Mouse (Mus musculus) hematopoietic stem cell, adult 5-6 weeks (primary cell): Measurements from ENCODE around the gene E130311K13Rik. TPM values are rescaled to one million over a fixed set of nuclear protein-coding genes. Genes with fewer than 3 reads are reported as not detected.
A peak's percentile ranks its signal among the peaks of the same experiment; 100 is the strongest.

Experiments used
- ATAC-seq, 2 experiments: fragments of 125-278 bp in 1 of 2; replicated peaks in 1 of 2; 2 replicates each; pipeline ENCODE4 v1.8.0; 2016 to 2017; ENCODE audit warnings: inconsistent platforms in 2 of 2, mild to moderate bottlenecking in 2 of 2, moderate number of reproducible peaks in 2 of 2, low read depth in 1 of 2, moderate TSS enrichment in 1 of 2; ENCODE audit not compliant: low FRiP score in 2 of 2, poor library complexity in 2 of 2, severe bottlenecking in 2 of 2, insufficient read depth in 1 of 2, low TSS enrichment in 1 of 2
- total RNA-seq: library from RNA; stranded (forward); fragments of 172-1452, 232-1000 nt; gene quantifications from 2 replicates; pipeline ENCODE4 v1.2.3, GENCODE M21; 2017

The E130311K13Rik gene
- 15.4 and 15.6 TPM in 2 replicates for total RNA-seq

DNA sequence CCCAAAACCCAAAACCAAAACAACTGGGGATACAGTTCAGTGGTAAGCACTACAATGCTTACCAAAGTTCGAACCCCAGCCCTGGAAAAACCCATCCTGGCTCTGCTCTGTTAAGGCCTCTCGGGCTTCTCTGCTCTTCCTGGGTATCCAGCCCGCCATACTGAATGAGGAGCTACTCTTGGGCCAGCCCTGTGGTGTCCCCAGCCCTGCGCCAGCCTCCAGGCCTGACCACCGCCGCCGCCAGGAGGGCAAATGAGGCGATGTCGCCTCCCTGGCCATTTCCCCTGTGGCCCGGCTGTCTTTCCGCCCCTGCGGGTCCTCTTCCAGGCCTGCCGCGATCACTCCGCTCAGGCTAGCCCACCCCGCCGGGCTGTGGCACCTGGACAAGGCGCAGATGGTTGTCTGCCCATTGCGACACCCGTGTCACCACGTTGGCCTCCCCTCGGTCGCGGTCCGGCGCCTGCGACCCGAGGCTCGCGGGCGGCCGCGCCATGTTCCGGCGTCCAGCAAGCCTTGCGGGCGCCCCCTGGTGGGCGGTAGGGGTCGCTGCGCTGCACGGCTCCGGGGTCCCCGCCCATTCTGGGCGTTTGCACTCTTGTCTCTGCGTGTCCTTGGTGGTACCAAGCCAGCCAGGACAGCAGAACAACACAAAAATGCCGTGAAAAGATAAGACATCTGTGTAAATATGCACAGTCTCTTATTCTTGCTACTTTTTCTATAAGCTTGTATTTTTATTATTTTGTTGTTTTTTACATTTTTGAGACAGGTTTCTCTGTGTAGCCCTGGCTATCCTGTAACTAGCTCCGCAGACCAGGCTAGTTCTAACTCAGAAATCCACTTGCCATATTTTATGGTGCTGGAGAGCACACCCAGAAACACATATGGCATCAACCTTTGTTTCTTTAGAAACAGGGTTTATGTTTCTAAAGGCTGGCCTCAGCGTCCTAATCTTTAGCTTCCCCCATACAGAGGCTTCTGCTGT, at the start of gene E130311K13Rik:
Gene E130311K13Rik, minus strand, starts transcription at position 595 of the 982 bp plus-strand sequence.
- ATAC-seq: peak; percentile 94

DNA sequence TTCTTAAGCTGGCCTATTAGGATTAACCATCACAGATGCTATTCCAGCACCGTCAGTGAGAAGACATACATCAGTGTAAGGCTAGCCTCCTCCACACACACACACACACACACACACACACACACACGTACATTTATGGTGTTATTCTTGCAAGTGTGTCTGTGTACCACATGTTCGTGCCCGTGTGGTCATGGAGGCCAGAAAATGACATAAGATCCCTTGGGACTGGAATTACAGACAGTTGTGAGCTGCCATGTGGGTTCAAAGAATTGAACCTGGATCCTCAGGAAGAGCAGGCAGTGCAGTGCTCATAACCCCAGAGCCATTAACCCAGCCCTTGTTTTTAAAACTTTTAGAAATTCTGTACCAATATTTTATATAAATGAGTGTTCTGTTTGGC, 48.6 kb upstream of the E130311K13Rik start:
- ATAC-seq: no peak

DNA sequence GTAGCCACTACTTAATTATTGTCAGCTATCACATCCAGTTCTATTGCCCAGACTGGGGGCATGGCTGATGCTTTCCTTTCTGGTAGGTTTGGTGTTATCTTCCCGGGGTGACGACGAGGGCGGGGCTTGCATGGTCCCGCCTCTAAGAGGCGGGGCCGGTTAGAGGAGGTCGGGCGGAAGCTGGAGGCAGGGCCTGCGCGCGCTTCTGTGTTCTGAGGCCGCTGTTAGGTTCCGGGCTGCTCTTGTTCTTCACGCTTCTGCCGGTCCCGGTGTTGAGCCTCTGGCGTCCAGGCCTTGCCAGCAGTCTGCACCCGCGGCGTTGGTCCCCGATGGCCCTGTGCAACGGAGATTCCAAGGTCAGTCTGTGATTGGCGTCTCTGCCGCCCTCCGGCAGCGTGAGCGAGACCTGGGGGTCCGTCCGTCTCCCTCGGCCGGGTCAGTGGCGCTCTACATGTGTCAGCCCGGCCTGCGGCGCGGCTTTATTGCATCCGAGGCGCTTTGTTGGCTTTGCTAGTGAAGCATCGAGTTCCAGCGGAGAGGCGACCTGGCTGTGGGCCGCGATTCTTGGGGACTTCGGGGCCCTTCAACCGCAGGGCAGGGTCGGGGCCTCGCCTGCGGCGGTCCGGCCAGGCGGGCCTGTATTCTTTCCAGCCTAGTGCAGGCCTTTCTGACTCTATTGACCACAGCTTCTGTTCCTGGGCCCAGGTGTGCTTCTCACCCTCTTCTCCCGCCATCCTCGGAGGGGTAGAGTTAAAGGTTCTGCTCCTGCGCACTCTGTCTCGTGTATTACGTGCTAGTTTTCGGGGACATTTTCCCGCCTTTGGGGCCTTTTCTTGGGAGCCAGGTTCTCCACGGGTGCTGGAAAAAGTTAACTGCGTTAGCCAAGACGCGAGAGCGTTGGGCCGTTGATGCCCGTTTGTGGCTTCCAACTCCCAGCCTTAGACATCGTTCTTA, 47.0 kb upstream of the E130311K13Rik start, which contains the start of gene Gmps:
Gene Gmps, plus strand, starts transcription at position 152 of the 954 bp plus-strand sequence.
- peak; percentile 98 for ATAC-seq

DNA sequence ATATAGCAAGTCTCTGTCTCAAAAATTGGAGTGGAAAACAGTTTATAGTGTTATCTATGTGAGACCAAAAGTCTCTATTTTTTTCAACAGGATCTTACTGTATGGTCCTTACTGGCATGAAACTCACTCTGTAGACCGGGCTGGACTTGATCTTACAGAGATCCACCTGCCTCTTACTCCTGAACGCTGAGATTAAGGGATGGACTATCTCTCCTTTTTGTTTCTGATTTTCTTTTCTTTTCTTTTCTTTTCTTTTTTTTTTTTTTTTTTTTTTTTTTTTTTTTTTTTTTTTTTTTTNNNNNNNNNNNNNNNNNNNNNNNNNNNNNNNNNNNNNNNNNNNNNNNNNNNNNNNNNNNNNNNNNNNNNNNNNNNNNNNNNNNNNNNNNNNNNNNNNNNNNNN, 36.7 kb upstream of the E130311K13Rik start:
- no peak for ATAC-seq

DNA sequence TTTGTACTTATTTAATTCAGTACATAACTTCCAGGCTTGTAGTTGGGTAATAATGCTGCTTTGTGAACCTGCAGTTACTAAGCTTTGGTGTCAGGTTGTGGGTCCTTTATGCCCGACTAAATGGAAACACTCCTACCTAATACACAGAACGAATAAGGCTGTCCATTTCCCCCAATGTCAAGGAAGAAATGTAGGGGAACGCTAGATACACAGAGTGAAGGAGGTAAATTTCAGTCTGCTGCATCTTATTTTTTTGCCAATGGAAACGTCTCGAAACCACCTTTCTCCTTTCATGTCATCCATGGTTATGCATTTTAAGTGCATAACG, 35.6 kb upstream of the E130311K13Rik start:
- ATAC-seq: 0 out of 4 replicates have a peak, but pooled peaks of 1 of the 2 experiments have one; percentile 4

DNA sequence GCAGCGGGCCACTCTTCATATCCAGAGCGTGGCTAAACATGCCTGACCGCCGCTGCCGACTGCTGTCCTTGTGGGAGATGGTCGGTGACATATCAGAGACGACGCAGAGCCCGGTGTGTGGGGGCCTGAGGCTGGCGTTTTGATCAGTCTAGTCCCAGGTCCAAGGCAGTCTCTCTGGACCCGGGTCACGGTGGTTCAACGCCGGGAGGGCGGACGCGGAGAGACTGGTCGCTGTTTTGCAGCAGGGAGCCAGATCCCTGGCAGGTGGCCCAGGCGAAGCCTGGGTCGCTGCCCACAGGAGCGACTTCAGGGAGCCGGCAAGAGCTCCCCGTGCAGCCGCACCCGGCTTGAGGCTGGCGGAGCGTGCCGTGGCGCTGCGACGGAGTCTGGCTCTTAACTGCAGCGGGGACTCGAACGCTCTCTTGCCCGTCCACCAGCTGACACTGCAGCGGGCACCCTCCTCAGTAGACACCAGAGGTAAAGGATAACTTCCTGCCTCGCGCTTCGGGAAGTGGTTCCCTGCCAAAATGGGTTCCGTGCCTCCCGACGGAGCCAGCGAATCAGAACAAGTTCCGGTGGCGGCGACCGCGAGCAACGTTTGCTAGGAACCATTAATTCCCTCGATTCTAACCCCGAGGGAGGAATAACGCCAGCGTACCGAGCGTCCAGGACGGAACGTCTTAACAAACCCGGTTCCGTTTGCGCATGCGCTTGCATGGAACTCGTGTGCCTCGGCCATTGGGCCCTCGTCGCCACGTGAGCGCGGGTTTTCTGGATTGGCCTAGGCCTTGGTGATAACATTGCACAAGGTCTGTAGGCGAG, 35.0 kb upstream of the E130311K13Rik start, which contains the start of gene Slc33a1:
Gene Slc33a1, minus strand, starts transcription at position 669 of the 822 bp plus-strand sequence.
- ATAC-seq: peak; percentile 94 to 97

DNA sequence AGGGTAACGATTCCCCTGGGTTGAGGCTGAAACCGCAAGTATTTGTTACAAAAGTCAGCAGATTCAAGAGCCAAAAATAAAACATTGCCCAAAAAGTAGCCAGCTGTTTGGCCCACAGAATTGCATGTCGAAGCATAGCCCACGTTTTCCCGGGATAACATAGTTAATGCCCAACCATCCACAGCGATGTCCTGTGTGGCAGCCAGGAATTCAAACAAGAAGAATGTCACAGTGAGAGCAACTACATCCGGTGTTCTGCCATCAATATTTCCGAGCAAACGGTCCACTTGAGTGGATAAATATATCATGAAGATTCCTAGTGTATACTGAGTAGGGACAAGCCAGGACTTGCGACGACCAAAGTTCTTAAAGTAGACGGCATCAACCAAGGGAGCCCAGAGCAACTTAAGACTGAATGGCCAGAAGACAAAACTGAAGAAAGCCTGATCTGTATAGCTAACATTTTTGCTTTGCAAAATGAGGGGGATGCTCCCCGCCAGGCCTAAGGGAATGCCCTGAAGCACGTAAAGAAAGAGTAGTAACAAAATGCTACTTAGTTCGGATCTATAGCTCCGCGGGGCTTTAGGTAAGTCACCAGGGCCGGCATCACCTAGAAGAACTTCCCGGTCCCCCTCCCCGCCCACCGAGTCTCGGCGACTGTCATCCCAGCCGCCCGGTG, 34.3 kb upstream of the E130311K13Rik start:
- ATAC-seq: 0 out of 4 replicates have a peak, but pooled peaks of 1 of the 2 experiments have one; percentile 2

DNA sequence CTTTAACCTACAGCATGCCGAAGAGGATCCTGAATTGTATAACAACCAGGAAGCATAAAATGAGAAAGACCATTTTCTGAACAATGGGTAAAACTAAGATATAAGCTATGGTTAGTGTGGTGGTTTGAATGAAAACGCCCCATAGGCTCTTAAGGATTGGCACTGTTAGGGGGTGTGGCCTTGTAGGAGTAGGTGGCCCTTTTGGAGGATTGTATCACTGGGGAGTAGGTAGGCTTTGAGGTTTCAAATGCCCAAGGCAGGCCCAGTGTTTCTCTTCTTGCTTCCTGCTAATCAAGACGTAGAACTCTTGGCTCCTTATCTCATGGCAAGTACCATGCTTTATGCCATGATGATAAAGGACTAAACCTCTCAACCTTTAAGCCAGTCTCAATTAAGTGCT, 20.6 kb upstream of the E130311K13Rik start:
- ATAC-seq: no peak

DNA sequence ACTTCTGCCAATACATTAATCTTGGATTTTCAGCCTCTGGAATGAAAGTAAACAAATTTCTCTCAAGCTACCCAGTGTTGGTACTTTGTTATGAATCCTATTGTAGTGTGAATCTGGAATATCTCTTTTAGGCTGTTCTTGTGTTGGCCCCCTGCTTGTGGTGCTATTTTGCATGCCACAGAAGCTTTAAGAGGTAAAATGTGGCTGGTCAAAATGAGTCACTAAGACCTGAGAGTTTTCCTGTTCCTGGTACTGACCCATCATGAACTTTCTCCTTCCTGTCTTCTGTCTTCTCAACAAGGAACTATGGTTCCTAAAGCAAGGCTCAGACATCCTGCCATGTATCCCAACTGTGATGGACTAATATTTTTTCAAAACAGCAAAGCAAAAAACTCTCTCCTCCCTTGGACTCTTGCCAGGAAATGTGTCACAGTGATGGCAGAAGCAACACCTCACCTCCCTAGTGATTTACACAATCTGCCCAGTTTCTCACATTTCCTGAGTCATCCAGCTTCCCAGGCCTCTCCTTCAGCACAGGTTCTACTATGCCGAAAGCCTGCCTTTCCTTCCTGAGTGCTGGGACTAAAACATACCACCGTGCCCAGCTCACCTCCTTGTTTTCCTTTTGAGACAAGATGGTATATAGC, 12.1 kb upstream of the E130311K13Rik start:
- no peak for ATAC-seq

DNA sequence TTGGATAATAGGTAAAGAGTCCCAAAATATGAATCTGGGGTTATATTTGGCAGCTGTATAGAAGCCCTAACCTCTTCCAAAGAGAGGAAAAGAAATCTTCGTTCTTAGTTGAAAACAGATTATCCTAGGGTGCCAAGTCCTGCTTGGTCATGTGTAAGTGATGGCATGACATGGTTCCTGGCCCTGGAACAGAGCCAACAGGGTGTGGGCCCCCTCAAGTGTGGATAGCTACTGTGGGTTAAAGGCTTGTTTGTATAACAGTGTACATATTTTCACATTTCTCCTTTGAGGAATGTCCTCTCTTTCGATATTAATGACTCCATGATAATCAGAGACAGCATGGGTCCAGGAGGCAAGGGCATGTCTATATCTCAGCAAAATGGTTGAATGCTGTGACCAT, 9.7 kb upstream of the E130311K13Rik start:
- no peak for ATAC-seq

DNA sequence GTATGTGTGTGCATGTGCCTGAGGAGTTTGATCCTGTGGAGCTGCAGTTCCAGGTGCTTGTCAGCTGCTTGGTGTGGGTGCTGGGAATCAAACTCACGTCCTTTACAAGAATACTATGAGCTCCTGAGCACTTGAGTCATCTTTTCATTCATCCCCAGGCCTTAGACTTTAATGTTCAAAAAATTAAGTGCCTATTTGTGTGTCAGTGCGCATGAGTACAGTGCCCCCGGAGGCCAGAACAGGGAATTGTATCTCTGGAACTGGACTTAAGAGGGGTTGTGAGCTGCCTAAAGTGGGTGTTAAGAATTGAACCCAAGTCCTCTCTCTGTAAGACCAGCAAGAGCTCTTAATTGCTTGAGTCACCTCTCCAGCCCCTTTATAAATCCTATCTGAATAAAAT, 9.6 kb downstream of the E130311K13Rik start:
- peak; percentile 85 to 87; a peak in 3 of 4 replicates for ATAC-seq

DNA sequence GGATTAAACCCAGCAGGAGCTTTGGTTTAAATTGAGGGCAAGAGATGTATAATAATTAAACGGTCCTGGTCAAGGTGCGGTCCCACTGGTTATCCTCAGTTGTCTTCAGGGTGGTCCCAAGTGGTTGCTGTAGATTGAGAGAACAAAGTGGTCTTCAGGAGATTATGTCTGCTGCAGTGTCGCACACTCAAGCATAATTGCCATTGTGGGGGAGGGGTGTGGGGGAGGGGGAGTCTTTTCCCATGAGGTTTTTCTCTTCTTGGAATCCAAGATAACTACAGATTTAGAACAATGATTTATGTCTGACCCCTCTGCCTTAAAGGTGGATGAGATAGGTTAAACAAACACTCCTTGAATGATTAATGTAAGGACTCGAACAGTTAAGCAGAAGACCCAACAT, 19.0 kb downstream of the E130311K13Rik start:
- ATAC-seq: no peak

DNA sequence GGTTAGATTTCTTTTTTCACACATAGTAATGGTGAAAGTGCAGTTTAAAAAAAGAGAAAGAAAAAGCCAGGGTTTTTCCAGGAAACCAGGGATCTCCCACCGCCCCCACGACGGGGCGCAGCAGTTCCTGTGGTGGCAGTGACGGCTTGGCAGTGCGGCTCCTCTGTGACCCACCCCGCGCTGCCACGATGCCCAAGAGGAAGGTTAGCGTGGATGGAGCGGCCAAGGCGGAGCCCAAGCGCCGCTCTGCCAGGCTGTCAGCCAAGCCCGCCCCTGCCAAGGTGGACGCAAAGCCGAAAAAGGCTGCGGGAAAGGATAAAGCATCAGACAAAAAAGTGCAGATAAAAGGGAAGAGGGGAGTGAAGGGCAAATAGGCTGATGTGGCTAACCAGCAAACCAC, 24.0 kb downstream of the E130311K13Rik start:
- peak; percentile 98 for ATAC-seq

DNA sequence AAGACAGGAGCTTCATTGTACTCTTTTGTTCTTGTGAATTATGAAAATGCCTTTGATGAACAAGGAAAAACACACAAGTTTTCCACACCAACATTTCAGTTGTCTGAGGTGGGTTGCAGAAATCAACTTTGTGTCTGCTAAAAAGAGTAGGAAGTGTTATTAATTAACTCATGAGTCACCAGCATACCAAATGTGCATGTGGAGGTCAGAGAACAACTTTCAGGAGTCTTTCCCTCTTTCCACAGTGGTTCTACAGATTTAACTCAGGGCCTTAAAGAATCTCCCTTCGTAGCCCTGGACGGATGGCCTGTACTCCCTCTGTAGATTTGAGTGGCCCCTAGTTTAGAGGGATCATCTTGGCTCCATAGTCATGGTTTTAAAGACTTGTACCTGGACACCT, 25.1 kb downstream of the E130311K13Rik start:
- ATAC-seq: no peak

DNA sequence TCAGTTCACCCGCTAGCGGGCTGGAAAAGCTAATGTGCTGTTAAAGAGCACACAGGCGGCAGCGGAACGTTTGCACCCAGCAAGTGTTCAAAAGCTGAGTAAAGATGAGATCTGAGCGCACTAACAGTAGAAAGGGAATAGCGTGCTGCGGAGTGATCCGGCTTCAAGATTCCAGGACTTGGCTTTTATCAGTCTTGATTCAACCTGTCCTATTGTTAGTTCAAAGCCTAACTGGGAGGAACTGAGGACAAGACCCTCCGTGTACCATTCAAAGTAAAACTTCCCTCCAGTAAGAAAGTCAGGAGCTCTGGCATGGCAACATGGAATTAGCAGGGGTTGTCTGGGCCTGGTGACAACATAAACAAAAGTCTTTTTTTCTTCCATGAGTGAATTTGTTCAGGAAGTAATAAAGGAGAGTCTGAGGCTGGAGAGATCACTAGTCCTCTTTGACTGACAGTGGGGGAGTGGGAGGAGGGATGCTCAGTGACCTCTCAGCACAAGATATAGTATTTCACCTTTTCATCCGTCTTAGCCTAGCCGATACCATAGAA, 29.2 kb downstream of the E130311K13Rik start:
- ATAC-seq: no peak

DNA sequence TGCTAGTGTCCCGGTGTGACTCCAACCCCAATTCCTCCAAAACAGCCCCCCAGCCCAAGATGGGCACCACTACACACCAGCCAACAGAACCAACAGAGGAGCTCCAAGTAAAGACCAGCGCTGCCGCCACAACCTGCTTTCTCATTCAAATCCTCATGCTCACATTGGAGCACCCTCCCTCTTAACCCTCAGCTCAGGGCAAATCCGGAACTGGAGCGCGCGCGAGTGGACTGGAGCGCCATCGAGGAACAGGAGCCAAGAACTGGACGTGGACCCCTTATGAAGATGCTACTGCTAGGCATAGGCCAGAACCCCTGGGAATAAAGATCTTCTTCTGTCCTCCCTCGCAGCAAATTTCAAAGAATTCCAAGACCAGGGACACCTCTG, 30.0 kb downstream of the E130311K13Rik start, which contains the start of gene Plch1:
Gene Plch1, minus strand, starts transcription at position 164 of the 387 bp plus-strand sequence.
- peak; percentile 91 to 93 for ATAC-seq
